Mouse (Mus musculus): ENCODE results near the gene Palm3.

DNA sequence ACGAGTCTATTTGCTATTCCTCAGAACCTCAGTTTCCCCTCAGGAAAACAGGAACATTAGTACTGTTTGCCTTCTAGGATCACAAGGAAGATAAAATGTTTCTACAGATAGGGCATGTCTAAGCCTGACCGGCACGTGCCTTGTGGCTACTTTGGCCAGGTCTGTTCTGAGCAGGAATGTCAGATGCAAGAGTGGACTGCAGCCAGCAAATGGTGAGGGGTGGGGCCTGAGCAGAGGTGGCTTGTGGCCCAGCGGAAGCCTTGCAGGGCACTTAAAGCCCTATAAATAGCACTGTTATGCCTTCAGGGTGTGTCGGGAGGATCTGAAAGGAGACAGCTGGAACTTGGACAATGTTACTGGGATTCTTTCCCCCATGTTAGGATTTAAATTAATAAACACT, 1.8 kb downstream of the Palm3 start:
- TF ChIP-seq EP300 (IDR thresholded peaks at IDR 0.05) (0 out of 2 replicates have a peak, but pooled peaks have one; percentile 26), CTCF (IDR thresholded peaks at IDR 0.05) (no peak)

Measured in lung, postnatal 0 days (tissue).